Mouse (Mus musculus) MEL (cell line): ENCODE measurements at regions not wholly inside any gene's neighbourhood (a gene's known extent, or its start where the extent isn't known, plus 50 kb on each side); places are given as distances from the start of the nearest gene placed in this dataset.

Experiments used
- CTCF ChIP-seq, 3 experiments: IDR thresholded peaks in 2 of 3; conservative IDR thresholded peaks in 1 of 3; 2 replicates each; pipeline ENCODE4 v1.5.1; 2011 to 2012; ENCODE audit warnings: low read length in 3 of 3, low read depth in 2 of 3, mild to moderate bottlenecking in 2 of 3, improper control_type of control experiment in 1 of 3, inconsistent platforms in 1 of 3, mixed read lengths in 1 of 3, moderate library complexity in 1 of 3; ENCODE audit not compliant: control insufficient read depth in 1 of 3, insufficient read depth in 1 of 3, poor library complexity in 1 of 3, severe bottlenecking in 1 of 3
- GATA1 ChIP-seq: IDR thresholded peaks from 2 replicates; pipeline ENCODE4 v1.6.1; 2011; ENCODE audit warnings: low read depth, low read length, improper control_type of control experiment
- MXI1 ChIP-seq: IDR thresholded peaks from 2 replicates; pipeline ENCODE4 v1.6.1; 2011; ENCODE audit warnings: mild to moderate bottlenecking, low read depth, low read length, improper control_type of control experiment
- POLR2A ChIP-seq, 2 experiments: IDR thresholded peaks; 2 replicates each; pipeline ENCODE4 v1.6.1; 2011 to 2012; ENCODE audit warnings: low read length in 2 of 2, mild to moderate bottlenecking in 2 of 2, control low read depth in 1 of 2, improper control_type of control experiment in 1 of 2, low read depth in 1 of 2, moderate library complexity in 1 of 2; ENCODE audit not compliant: control insufficient read depth in 1 of 2, insufficient read depth in 1 of 2, poor library complexity in 1 of 2

DNA sequence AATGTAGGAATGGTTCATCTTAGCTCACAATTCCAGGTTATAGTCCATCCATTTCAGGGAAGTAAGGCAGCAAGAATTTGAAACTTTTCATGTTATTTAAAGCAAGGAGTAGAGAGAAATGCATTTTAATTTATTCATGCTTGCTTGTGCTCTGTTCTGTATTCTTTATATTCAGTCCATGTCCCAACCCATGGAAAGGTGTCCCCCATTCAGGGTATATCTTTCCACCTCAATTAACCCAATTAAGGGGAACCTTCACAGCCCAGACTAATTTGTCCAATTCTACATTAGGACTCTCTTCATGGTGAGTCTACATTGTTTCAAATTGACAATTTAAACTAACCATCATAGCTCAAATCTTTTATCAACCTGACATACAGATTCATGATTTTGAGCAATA is 580.2 kb downstream of the Cenpc1 start:
- TF ChIP-seq MXI1 = no peak
- no peak for TF ChIP-seq CTCF (IDR thresholded peaks at IDR 0.05 in 2 of 3, conservative IDR thresholded peaks at IDR 0.05 in 1 of 3; ENCODE audit: control insufficient read depth in 1 of 3, insufficient read depth in 1 of 3, low read depth in 2 of 3, low read length in 3 of 3, poor library complexity in 1 of 3, severe bottlenecking in 1 of 3)
- no peak for TF ChIP-seq GATA1
- no peak for TF ChIP-seq POLR2A (IDR thresholded peaks at IDR 0.05; ENCODE audit: control insufficient read depth in 1 of 2, insufficient read depth in 1 of 2, low read depth in 1 of 2, low read length in 2 of 2, poor library complexity in 1 of 2)
